Mouse (Mus musculus) testis, postnatal 14 days (tissue): ENCODE measurements at regions not wholly inside any gene's neighbourhood (a gene's known extent, or its start where the extent isn't known, plus 50 kb on each side); places are given as distances from the start of the nearest gene placed in this dataset.
A peak's percentile ranks its signal among the peaks of the same experiment; 100 is the strongest.

Source experiments
- DNase-seq: peaks from one replicate; pipeline ENCODE4 v3.0.0; 2021; ENCODE audit warnings: low spot score

DNA sequence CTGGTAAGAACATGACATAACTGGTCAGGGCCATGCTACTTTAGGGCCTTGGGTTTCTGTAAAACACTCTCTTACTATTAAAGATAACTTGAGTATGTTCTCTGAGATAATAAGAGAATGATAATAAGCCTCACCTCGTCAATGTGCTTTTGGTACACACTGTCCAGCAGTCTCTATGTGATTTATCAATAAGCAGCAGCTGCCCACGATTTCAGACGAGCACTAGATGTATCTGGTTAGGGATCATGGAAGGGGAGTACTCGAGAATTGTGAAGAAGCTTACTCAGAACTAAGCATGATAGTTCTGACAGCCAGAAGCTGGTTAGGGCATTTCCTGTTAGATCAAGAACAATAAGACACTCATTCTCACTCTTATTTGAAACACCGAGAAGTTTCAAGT is 53.8 kb downstream of the Neurod6 start:
- no peak for DNase-seq

DNA sequence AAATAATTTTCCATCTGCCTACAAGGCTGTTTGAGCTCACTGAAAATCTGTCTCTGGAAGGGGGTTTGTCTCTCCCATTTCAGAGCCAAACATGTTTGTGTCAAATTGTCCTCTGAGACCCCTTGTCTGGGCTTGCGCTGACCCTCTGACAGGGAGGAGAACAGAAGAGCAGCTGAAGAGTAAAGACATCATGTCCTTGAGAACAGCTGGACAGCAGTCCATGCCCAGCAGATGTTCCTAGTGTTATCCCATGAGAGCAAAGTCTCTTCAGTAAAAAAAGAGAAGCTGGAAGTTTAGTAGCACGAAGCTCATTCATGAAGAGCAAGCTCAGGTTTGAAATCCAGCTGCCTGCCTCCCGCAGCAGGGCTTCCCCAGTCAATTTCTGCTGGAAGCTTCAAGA is 60.7 kb downstream of the Neurod6 start:
- DNase-seq: peak; percentile 10

DNA sequence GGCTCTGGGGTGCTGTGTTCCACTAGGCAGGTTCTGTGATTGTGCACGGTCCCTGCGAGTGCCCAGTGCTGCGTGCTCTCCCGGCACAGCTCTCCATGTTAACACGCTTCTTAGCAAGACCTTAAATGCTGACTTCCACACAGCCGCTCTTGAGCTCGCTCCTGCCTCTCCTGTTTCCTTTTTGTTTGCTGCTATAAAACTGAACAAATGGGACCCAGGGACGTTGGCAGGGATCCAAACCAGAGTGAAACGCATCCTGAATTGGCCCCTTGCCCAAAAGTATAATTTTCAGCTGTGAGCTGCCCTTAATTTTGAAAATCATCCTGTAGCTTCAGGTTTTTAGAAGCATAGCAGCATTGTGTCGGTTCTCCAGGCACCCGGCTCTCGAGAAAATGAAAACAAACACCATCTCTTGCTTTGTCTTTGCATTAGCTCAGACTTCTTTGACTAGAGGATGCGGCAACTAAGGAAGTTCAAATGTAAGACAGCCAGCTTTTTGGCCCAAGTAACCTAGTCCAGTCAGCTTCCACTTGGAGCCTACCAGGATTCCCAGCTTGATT is 63.1 kb downstream of the Neurod6 start:
- DNase-seq: no peak

DNA sequence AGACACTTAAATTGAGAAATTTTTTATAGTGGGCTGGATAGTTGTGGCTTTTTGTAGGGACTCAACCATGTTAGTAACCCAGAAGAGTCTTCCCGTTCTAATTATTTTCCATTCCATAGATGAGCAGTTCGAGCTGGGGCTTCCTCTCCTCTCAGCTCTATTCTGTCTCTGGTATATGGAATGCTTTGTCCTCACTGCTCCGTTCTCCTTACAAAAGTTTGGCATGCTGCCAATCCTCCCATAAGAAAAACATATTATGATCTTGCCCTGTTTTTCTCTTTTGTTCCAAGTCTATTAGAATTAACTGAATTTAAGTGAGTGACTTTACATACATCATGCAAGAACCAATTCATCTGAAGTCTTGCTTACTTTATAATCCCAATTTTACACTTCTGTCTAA is 70.7 kb downstream of the Neurod6 start:
- no peak for DNase-seq

DNA sequence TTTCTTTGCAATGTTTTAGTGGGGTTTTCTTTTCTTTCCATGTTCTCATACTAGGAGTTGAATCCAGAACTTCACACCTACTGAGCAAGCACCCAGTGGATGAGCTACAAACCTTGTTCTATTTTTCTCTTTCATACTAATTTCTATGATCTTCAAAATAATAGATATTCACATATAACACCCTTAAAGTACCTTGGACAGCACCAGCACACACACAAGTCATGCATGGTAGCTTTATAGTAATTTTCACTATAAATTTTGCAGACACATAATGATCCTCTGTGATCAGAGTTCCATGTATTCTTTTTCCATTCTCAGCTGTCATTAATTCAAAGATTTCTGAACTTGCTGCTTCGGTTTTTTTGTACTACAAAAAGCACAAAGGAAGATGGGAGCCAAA is 71.1 kb downstream of the Neurod6 start:
- no peak for DNase-seq

DNA sequence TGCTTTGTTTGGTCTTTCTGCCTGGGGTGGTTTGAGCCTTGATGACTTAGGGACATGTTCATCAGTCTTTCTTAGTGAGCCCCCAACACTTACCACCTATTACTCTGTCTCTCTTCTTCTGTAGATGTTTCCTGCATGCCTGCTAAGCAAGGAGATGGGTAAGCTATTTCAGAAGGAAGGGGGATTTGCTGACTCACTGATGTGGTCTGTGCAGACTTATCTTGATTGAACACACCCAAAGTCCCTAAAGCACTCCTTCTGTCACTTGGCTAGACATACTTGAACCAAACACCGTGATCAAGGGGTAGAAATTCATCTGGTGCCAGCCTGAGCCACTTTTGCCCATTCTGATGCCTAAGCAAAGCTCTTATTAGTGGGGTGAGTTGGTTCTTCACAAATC is 72.0 kb downstream of the Neurod6 start:
- no peak for DNase-seq

DNA sequence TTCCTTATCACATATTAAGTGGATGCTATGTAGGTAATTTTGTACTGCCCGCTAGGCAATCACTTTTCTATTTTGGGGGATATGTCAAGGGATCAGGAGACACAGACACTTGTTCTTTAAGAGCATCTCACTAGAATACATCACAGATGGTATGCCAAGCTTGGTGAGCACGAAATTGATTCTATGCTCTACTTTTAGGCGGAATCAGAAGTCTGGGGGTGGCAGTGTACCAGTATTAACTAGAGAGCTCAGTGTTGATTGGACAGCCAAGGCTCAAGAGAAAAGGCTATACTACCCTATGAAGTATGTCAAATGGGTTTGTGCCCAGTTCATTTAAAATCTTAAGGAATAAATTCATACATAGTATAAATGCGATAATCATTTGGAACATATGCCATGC is 84.0 kb downstream of the Neurod6 start:
- no peak for DNase-seq

DNA sequence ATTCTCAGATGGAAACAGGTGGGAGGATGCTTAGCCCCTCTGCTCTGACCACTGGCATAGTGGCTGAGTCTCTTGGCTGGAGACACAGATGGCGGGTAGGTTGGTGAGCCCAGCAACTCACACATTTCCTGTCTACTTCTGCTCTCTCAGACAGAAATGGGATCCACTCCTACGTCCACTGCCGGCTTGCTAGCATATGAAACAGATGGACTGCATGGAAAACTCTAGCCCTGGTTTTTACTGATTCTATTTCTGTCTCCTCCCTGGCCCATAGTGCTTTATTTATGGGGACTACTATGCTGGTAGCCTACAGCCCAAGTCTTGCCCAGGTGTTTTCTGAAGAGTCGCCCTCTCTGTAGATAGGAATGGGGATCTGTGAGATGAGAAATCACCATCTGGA is 88.9 kb downstream of the Neurod6 start:
- DNase-seq: no peak

DNA sequence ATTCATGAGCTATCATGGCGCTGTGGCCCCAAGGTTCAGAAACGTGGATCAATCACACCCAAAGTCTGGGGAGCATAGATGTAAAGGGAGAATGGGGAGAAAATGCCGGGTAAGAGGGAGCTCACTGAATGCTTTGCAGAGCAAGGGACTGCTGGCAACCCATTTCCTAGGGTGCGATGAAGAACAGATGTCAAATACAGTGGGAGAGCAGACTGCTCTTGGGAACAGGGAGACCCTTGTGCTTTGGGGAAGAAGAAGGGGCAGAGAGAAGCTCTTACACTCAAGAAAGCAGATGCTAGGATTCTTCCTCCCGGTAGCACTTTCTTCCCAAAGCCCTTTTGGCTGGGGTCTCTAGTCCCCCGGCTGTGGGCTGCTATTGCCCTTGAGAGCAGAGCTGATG is 100.0 kb downstream of the Neurod6 start:
- no peak for DNase-seq

DNA sequence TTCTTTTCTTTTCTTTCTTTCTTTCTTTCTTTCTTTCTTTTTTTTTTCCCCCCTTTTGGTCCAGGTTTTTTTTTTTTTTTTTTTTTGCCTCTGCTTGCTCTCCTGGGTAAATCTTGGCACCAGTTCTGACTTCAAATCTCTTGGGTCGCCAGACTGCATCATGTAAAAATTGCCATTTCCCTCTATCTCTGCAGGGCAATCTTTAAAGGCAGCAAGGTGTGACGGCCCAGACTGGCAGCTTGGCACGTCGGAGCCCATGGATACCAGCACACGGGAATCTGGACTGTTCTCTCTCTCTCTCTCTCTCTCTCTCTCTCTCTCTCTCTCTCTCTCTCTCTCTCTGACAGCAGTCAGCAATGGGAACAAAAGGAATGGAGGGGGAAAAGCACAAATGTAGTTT is 101.0 kb downstream of the Neurod6 start:
- no peak for DNase-seq

DNA sequence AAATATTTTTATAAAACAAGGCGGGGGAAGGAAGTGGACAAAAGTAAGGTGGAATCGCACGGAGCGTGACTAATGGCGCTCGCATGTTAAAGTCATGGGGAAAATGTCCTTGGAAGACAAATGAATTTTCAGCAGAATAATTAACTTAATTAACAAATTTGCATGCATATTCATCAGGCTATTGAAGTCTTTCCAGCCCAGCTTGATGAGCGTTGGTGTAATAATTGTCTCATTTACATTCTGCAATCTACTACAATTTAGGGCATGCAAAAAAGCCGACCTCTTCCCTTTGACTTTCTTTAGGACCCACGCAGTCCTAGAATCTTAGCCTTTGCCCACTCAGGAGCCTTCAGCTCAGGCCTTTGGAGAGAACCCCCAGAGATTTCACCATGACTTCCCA is 101.5 kb downstream of the Neurod6 start:
- no peak for DNase-seq

DNA sequence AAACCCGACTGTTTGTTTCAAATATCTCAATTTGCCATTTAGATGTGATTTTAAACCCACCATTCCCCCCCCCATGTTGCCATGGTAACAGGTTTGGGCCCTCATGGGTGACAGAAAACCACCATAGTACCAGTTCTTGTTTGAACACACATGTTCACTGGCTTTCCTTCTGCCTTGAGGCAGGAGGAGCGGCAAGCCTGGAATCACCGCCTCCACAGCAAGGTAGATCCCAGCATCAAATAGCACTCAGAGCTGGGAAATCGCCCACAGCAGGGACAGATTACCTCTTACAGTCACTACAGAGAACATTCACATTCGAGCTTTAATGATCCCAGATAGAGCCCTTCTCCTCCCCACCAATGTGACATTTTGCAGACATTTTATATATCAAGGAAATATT is 102.0 kb downstream of the Neurod6 start:
- no peak for DNase-seq

DNA sequence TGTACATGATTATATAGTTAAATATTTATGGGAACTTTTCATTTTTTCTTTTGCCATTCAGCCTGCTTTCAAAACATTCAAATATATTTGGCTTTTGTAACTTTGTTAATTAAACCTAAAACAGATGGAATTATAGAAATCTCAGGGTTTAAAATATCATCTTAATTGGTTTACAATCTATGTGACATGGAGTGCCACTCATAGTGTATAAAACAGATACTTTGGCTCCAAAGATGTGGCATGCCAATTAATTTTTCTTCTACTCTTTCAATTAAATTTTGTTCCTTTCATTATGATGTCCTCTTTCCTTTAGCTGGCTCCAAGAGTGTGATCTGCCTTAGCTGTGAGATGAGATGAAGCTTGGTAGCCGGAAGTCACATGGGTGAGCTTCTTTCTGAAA is 103.0 kb downstream of the Neurod6 start:
- no peak for DNase-seq

DNA sequence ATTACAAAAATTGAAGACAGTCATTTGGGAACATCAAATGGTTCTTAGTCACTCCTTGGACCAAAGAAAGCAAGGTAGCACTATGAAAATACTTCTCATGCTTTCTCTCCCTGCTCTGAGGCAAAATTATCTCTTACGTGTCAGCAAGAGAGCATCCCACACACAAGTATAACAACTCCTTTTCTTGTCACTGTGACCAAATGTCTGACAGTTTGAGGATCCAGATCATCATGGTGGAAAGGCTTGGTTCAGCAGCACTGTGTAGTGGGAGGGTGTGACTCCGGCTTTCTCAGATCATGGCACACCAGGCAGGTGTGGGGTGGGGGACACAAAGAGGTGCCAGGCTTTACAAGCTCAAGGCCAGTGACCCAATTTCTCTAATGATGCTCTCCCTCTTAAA is 113.5 kb downstream of the Neurod6 start:
- no peak for DNase-seq

DNA sequence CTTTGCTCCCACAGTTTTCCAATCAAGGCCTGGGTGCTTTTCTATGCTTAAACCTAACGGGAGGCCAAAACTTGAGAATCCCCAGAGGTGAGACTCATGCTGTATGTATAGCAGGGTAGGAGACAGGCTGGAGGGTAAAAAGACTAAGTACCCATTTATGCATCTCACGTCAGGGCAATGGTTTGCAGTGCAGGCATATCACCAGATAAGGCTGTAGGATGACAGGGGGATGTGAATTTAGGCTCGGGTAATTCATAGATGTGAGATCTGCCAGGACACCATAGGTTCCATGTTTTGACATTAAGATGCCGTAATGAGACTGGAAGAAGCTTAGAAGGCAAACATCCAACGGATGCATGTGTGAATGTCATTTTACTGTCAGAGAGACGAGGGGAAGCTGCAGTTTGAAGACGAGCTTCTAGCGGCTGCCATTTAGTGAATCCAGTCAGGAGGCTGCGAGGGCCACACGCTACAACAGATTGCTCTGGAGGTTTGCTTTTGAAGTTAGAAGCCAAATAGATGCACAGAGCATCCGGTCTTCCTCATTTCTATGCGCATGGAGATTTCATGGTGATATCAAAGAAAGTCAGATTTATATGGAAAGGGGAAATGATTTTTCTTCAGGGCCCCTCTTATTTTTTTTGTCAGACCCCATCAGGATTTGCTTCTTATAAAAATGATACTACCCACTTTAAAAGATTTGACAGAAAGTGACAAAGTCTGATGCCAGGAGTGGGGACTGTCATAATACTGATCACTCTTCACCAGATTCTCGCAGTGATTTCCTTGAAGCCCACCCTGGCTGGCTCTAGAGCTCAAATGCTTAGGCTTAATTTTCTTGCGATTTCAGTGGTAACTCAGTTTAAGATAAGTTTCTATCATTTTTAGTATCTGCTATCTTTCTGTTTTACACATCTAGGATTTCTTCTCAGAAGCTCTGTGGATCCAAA is 113.8 kb downstream of the Adcyap1r1 start:
- no peak for DNase-seq

DNA sequence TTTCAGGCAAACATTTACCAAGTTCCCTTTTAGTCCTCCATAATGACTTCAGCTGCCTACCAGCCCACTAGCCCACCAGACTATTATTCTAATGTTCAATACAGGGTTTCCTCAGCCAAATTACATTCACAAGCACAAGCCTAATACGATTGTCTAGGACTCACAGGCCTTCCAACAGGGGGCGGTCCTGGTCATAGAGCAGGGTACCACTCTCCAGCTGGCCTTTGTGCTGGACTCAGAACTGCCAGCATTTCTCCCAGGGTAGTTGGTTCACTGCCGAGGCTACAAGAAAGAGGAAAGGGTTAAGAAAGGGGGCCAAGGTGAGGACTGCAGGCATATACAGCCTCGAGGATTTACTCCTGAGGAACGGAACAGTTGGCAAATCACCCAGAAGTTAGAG is 108.8 kb downstream of the Adcyap1r1 start:
- DNase-seq: no peak

DNA sequence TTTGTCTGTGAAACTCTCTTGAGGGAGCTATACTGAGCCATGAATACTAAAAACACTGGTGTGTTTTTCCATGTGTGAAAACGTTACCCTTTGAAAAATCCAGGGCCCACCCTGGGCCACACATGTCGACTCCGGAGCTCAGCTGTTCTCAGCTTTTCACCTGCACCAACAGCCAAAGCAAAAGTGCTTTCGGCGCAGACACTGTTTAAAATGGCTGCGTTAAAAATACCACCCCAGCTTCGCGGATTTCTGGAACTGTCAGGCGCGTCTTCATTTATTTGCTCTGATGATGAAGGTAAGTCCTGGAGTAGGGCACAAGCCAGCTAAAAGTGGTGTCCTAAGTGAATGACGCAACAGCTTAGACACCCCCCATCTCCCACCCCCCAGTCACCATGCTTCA is 108.0 kb downstream of the Adcyap1r1 start:
- no peak for DNase-seq
